Comparison of ENCODE assay signal across 10 mouse cellular contexts in genomic region chr17:56360451-56360850, GRCm38 (mm10). TPM values are rescaled to one million over a fixed set of nuclear protein-coding genes. Genes with fewer than 3 reads are reported as not detected.
DNase-seq lines count a peak whose midpoint lies in the region; ATAC-seq and TF ChIP-seq lines count a peak whose summit lies in the region.
"Had no signal": no experiment of that assay in that cellular context is flagged by ENCODE, and none has a peak within 500 bp of the region (broad histone marks: within the 10 kb centered on the region; RNA-seq: fewer than 3 reads in every experiment).

No protein-coding gene starts in this region.

- 64% methylated on average over 8 of the region's 8 CpGs for WGBS in forebrain, embryonic 10.5 days
- WGBS in midbrain, postnatal 0 days: 47% methylated on average over 8 of the region's 8 CpGs
- 68% methylated on average over 8 of the region's 8 CpGs for WGBS in heart, embryonic 12.5 days

- no peaks in the 10 kb centered on the region for H3K9me3 ChIP-seq in forebrain, embryonic 10.5 days
- no peaks in the 10 kb centered on the region for H3K9me3 ChIP-seq in midbrain, postnatal 0 days (ENCODE audit: low read length)
- no peaks in the 10 kb centered on the region for H3K9me3 ChIP-seq in heart, embryonic 12.5 days (replicated peaks)

- H3K27ac ChIP-seq in layer of hippocampus, adult 2 months: peak overlapping the region; percentile 92
- H3K27ac ChIP-seq in forebrain, embryonic 10.5 days: peak overlapping the region; percentile 44; the same call in 1 of the 2 replicates
- H3K27ac ChIP-seq in midbrain, postnatal 0 days (ENCODE audit: low read depth, low read length): peak overlapping the region; percentile 57; the same call in 1 of the 2 replicates
- H3K27ac ChIP-seq in heart, embryonic 12.5 days (ENCODE audit: poor library complexity, severe bottlenecking): no peak overlapping the region

- no peak for ATAC-seq in midbrain, postnatal 0 days (ENCODE audit: low FRiP score)
- no peak for ATAC-seq in erythroblast, adult 5-6 weeks (replicated peaks; ENCODE audit: low FRiP score, poor library complexity, severe bottlenecking)
- ATAC-seq in heart, embryonic 12.5 days (ENCODE audit: insufficient number of reproducible peaks, low FRiP score): no peak
- ATAC-seq: intestine, embryonic 16.5 days had no signal

- no peak overlapping the region for H3K4me3 ChIP-seq in layer of hippocampus, adult 2 months
- no peak overlapping the region for H3K4me3 ChIP-seq in forebrain, embryonic 10.5 days
- H3K4me3 ChIP-seq in midbrain, postnatal 0 days (ENCODE audit: low read depth, low read length): no peak overlapping the region
- no peak overlapping the region for H3K4me3 ChIP-seq in heart, embryonic 12.5 days

- H3K4me1 ChIP-seq in forebrain, embryonic 10.5 days: peaks cover 7% of the 10 kb centered on the region; the same call in 1 of the 2 replicates
- H3K4me1 ChIP-seq in midbrain, postnatal 0 days (ENCODE audit: insufficient read depth, low read length): 0 out of 2 replicates have a peak, but pooled peaks cover 1% of the 10 kb centered on the region
- peaks cover 21% of the 10 kb centered on the region for H3K4me1 ChIP-seq in heart, embryonic 12.5 days (replicated peaks)

- no peak for DNase-seq in layer of hippocampus, adult 2 months (ENCODE audit: low spot score in 2 of 2)
- no peak for DNase-seq in layer of hippocampus, adult 11-12 months (ENCODE audit: low spot score)
- peak; percentile 36 for DNase-seq in adrenal gland, postnatal 10 days
- DNase-seq in forebrain, embryonic 10.5 days (ENCODE audit: extremely low spot score, low spot score): no peak
- DNase-seq in midbrain, postnatal 0 days (ENCODE audit: low spot score): peak; percentile 84
- DNase-seq in heart, adult 9 months (ENCODE audit: low spot score in 2 of 2): no peak
- DNase-seq: thymus, postnatal 4 days had no signal

- H3K27me3 ChIP-seq in forebrain, embryonic 10.5 days (ENCODE audit: poor library complexity, severe bottlenecking): no peaks in the 10 kb centered on the region
- no peaks in the 10 kb centered on the region for H3K27me3 ChIP-seq in midbrain, postnatal 0 days (ENCODE audit: insufficient read depth, low read length)
- H3K27me3 ChIP-seq in heart, embryonic 12.5 days (replicated peaks): no peaks in the 10 kb centered on the region

- TF ChIP-seq CTCF in layer of hippocampus, adult 2 months (conservative IDR thresholded peaks at IDR 0.05): no peak
- no peak for TF ChIP-seq CTCF in midbrain, postnatal 0 days (IDR thresholded peaks at IDR 0.05)

- H3K9ac ChIP-seq in midbrain, postnatal 0 days (replicated peaks; ENCODE audit: low read length, poor library complexity, severe bottlenecking): no peak overlapping the region
- H3K9ac ChIP-seq in heart, embryonic 12.5 days: no peak overlapping the region

- H3K36me3 ChIP-seq in forebrain, embryonic 10.5 days (replicated peaks): peaks cover 96% of the 10 kb centered on the region
- peaks cover 38% of the 10 kb centered on the region for H3K36me3 ChIP-seq in midbrain, postnatal 0 days (ENCODE audit: insufficient read depth, low read length)
- peaks cover 56% of the 10 kb centered on the region for H3K36me3 ChIP-seq in heart, embryonic 12.5 days

- H3K4me2 ChIP-seq in midbrain, postnatal 0 days (ENCODE audit: low read depth, low read length, poor library complexity, severe bottlenecking): no peak overlapping the region
- H3K4me2 ChIP-seq in heart, embryonic 12.5 days: no peak overlapping the region

RNA-seq across cellular contexts. Expression of gene Kdm4b, which starts 34.6 kb away (rescaled TPM):
- 10 to 100 TPM; 87.8 to 96.3 TPM for total RNA-seq in layer of hippocampus, adult 2 months (2021)
- total RNA-seq in adrenal gland, postnatal 10 days (2021): 10 to 100 TPM; 35.0 to 41.8 TPM
- 35.9 and 39.6 TPM in 2 replicates for polyA plus RNA-seq in forebrain, embryonic 10.5 days (2016; fragmentation: Nextera tagmentation; extraction: Ambion mirVana)
- 123 and 140 TPM in 2 replicates for total RNA-seq in midbrain, postnatal 0 days (2014; rRNA removed)
- polyA plus RNA-seq in midbrain, postnatal 0 days (2015; fragmentation: Nextera tagmentation; extraction: Ambion mirVana): 45.6 and 48.0 TPM in 2 replicates
- 1.7 and 5.0 TPM in 2 replicates for total RNA-seq in erythroblast, adult 5-6 weeks (2015; ENCODE audit: low replicate concordance)
- total RNA-seq in erythroblast, adult 5-6 weeks (2017; ENCODE audit: low replicate concordance): 2.9 and 3.5 TPM in 2 replicates
- polyA plus RNA-seq in heart, embryonic 12.5 days (2016; fragmentation: Nextera tagmentation; extraction: Ambion mirVana): 34.3 and 37.1 TPM in 2 replicates

RNA-seq across cellular contexts. Expression of gene Uhrf1, which starts 57.3 kb away (rescaled TPM):
- total RNA-seq in layer of hippocampus, adult 2 months (2021): 1 to 10 TPM; 1.7 to 2.1 TPM
- 10 to 100 TPM; 28.5 to 34.8 TPM for total RNA-seq in adrenal gland, postnatal 10 days (2021)
- polyA plus RNA-seq in forebrain, embryonic 10.5 days (2016; fragmentation: Nextera tagmentation; extraction: Ambion mirVana): 331 and 343 TPM in 2 replicates
- 5.9 and 10.0 TPM in 2 replicates for total RNA-seq in midbrain, postnatal 0 days (2014; rRNA removed)
- 4.7 and 4.9 TPM in 2 replicates for polyA plus RNA-seq in midbrain, postnatal 0 days (2015; fragmentation: Nextera tagmentation; extraction: Ambion mirVana)
- total RNA-seq in erythroblast, adult 5-6 weeks (2015; ENCODE audit: low replicate concordance): 34.4 and 53.7 TPM in 2 replicates
- 66.2 and 103 TPM in 2 replicates for total RNA-seq in erythroblast, adult 5-6 weeks (2017; ENCODE audit: low replicate concordance)
- polyA plus RNA-seq in heart, embryonic 12.5 days (2016; fragmentation: Nextera tagmentation; extraction: Ambion mirVana): 88.4 and 91.2 TPM in 2 replicates

Comparison
In these comparisons a context has a peak if more than half of its experiments do, and no peak if none do; other contexts are left out.
1. DNase-seq: peak in adrenal gland, postnatal 10 days (single experiment) and midbrain, postnatal 0 days (single experiment); none in layer of hippocampus, adult 2 months (0 of 2), layer of hippocampus, adult 11-12 months (single experiment), forebrain, embryonic 10.5 days (single experiment) and heart, adult 9 months (0 of 2).
2. RNA of gene Kdm4b, which starts 34.6 kb away (total RNA-seq): 123 to 140 TPM in midbrain, postnatal 0 days, 87.8 to 96.3 TPM in layer of hippocampus, adult 2 months and 35.0 to 41.8 TPM in adrenal gland, postnatal 10 days; 1.7 to 5.0 TPM in erythroblast, adult 5-6 weeks; every median in the first group is over 4 times any median in the second.